Mouse (Mus musculus): ENCODE measurements around the gene Calhm4. TPM values are rescaled to one million over a fixed set of nuclear protein-coding genes. Genes with fewer than 3 reads are reported as not detected.
"Not testable (repeated sequence)": the region's sequence is repeated elsewhere in the genome, so short reads cannot be mapped to it uniquely, and the experiment has no call there.

The Calhm4 gene
- polyA plus RNA-seq, 1 experiment from 2014 or later = not detected

DNA sequence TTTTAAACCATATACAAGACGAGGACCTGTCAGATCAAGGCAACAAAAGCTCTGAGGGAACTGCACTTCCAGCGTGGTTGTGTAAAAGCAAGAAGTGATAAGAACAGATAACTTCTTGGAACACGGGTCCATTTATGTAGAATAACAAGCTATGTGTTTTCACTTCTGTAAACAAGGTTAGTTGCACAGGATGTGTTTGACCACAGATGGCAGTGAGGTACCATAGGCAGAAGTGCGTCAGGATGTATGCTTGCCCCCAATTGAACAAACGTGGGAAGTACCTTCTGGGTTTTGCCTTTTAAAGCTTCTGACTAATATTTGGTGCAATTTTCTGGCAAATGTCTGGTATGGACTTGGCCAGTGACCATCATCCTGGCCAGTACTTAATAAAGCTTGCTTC is 13.8 kb downstream of the Calhm4 start:
- H3K79me2 ChIP-seq (ENCODE audit: inconsistent target) = no peaks in the 10 kb centered on the region
- 45% methylated on average over 5 of the region's 5 CpGs for WGBS (ENCODE audit: missing documents)

DNA sequence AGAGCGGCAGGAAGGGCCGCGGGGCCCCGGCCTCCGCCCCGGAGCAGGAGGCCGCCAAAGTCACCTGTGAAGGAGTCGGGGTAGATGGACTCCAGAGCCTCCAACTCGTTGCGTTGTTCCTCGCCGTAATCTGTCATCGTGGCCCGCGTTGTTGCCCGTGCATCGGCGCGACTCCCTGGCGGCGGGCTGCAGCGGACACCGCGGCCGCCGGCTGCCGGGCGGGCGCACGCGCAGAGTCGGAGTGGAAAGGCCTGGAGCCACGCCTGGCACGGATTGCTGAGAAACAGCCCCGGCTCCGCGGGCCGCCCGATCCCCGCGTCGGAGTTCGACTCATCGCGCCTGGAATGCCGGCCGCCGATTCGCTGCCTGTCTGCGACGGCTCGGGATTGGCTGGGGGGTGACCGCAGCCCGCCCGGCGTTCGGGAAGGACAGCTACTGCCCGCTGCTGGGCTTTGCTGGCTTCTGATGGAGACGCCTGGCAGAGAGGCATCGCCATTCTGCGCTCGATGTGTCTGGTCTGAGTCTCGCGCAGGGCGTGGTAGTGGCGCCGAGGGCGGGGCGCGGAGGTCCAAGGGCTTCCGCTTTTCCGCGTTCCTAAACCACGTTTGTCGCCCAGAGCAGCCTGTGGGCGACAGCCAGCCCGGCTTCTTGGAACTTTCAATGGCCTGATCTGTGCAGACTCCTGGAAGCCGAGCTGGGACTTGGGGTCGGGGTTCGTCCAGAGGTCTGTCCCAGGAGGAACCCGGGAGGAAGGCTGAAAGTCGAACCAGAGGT is 24.6 kb downstream of the Calhm4 start, which contains the start of gene Rwdd1:
Rwdd1 (minus strand) TSS at position 323 of the 774 bp plus-strand sequence.
- H3K79me2 ChIP-seq (ENCODE audit: inconsistent target) = peaks cover 43% of the 10 kb centered on the region
- peak within 1 kb of the TSS; percentile 77 for H3K27ac ChIP-seq
- H3K4me3 ChIP-seq (ENCODE audit: inconsistent target) = peak within 1 kb of the TSS; percentile 91
- no peaks in the 10 kb centered on the region for H3K36me3 ChIP-seq (ENCODE audit: inconsistent target)
- WGBS (ENCODE audit: missing documents) = under 1% methylated on average over 73 of the region's 82 CpGs

More for the DNA sequence above, 13.8 kb downstream of the Calhm4 start:
- no peak overlapping the region for H3K27ac ChIP-seq
- no peak overlapping the region for H3K4me3 ChIP-seq (ENCODE audit: inconsistent target)
- no peaks in the 10 kb centered on the region for H3K36me3 ChIP-seq (ENCODE audit: inconsistent target)

GRCm38 (mm10) chr10:34018746-34019301 is 25.3 kb downstream of the Calhm4 start:
- Histone ChIP-seq H3K36me3 (ENCODE audit: inconsistent target) (no peaks in the 10 kb centered on the region), H3K79me2 (ENCODE audit: inconsistent target) (peaks cover 50% of the 10 kb centered on the region), H3K27ac (peak overlapping the region; percentile 64), H3K4me3 (ENCODE audit: inconsistent target) (peak overlapping the region; percentile 91)
- WGBS (ENCODE audit: missing documents) = 2% methylated on average over 21 of the region's 21 CpGs

DNA sequence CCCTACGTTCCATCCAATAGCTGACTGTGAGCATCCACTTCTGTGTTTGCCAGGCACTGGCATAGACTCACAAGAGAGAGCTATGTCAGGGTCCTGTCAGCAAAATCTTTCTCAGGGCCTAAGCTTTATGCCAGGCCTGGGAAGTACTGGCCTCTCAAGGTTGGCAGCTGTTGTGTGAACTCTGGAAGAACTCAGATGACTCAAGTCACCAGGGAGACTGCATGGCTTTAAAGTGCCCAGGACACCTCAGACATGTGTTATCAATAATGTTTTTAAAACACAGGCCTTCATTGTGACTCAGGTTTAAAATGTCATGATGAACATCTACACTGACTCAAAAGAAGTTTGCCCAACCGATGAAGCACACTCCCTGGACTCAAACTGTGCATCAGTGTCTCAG is 30.9 kb downstream of the Calhm4 start:
- H3K36me3 ChIP-seq (ENCODE audit: inconsistent target) = peaks cover 12% of the 10 kb centered on the region
- no peak overlapping the region for H3K27ac ChIP-seq
- 85% methylated on average over 2 of the region's 2 CpGs for WGBS (ENCODE audit: missing documents)
- no peak overlapping the region for H3K4me3 ChIP-seq (ENCODE audit: inconsistent target)
- peaks cover 67% of the 10 kb centered on the region for H3K79me2 ChIP-seq (ENCODE audit: inconsistent target)

DNA sequence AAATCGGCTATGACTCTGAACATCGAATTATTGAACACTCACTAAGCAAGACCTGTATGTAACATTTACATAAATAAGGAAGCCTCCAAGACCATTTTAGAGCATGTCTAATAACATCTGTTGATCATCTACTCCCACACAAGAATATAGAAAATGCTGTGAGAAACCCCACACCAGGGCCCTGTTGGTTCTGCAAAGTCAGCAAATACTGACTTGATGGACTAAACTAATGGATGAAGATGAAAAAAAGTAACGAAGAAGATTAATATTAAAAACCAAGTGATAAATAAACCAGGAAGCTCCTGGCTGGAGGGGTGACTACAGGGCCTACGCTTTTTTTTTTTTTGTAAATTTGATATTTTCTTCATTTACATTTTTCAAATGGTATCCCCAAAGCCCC is 31.5 kb downstream of the Calhm4 start:
- WGBS (ENCODE audit: missing documents) = 100% methylated on average over 3 of the region's 4 CpGs
- H3K79me2 ChIP-seq (ENCODE audit: inconsistent target) = peaks cover 60% of the 10 kb centered on the region
- H3K27ac ChIP-seq = no peak overlapping the region
- H3K36me3 ChIP-seq (ENCODE audit: inconsistent target) = peaks cover 12% of the 10 kb centered on the region
- no peak overlapping the region for H3K4me3 ChIP-seq (ENCODE audit: inconsistent target)

DNA sequence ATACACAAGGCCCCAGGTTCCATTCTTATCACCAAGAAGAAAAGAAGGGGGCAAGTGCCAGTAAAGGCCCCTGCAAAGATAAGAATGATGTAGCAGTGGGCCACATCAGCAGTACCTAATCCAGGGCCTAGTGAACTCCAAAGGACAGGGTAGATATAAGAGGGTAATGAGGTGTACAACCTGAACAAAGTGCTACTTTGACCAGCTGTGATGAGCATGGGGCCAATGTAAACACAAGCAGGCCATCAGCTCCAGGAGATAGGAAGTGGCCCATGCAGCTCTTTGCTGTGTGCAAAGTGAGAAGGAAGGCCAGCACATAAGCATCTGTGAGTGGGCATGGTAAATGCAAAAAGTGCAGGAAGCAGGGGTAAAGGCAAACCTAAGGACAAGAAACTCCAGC is 45.7 kb downstream of the Calhm4 start:
- Histone ChIP-seq H3K27ac (no peak overlapping the region), H3K79me2 (ENCODE audit: inconsistent target) (no peaks in the 10 kb centered on the region), H3K4me3 (ENCODE audit: inconsistent target) (no peak overlapping the region), H3K36me3 (ENCODE audit: inconsistent target) (peaks cover 53% of the 10 kb centered on the region)

DNA sequence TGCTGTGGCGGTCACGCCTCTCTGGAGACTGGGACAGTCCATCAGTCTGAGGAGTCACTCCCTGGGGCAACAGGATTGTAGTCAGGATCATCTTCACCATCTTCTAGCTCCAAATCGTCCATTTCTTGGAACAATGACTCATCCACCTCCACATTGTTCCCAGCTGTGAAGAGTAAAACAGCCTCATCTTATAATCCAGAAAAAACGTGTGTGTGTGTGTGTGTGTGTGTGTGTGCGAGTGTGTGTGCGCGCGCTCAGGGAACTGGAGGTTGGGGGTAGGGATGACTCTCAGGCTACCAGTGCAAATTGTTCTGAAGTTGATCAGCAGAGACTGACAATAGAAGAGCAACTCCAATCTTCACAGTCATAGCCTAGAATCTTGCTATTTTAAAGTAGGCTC is 47.4 kb downstream of the Calhm4 start:
- H3K79me2 ChIP-seq (ENCODE audit: inconsistent target); H3K4me3 ChIP-seq (ENCODE audit: inconsistent target); H3K27ac ChIP-seq: not testable (repeated sequence)
- H3K36me3 ChIP-seq (ENCODE audit: inconsistent target) = peaks cover 65% of the 10 kb centered on the region
- 93% methylated on average over 5 of the region's 8 CpGs for WGBS (ENCODE audit: missing documents)

Other genes starting within 250 kb of the Calhm4 start
- gene Sult3a1, start 186.6 kb downstream of the Calhm4 start, polyA plus RNA-seq (2018) = not detected in 3 replicates
- not detected in 3 replicates for gene Rsph4a, start 139.2 kb downstream of the Calhm4 start, polyA plus RNA-seq (2018)
- 17.3 to 42.8 TPM (median 20.3 TPM) in 3 replicates for gene Zup1, start 93.0 kb downstream of the Calhm4 start, polyA plus RNA-seq (2018)
- gene Rwdd1, start 24.7 kb downstream of the Calhm4 start, polyA plus RNA-seq (2018) = 67.1 to 157 TPM (median 111 TPM) in 3 replicates
- gene Trappc3l, start 6.7 kb downstream of the Calhm4 start, polyA plus RNA-seq (2018) = not detected in 3 replicates
- 0.07 to 0.09 TPM in 2 of 3 replicates, not detected in the other for gene Calhm5, start 52.2 kb upstream of the Calhm4 start, polyA plus RNA-seq (2018)
- 7.2 to 99.9 TPM (median 13.6 TPM) in 3 replicates for gene Calhm6, start 83.7 kb upstream of the Calhm4 start, polyA plus RNA-seq (2018)
- gene Dse, start 163.4 kb upstream of the Calhm4 start, polyA plus RNA-seq (2018) = 52.7 to 100 TPM (median 77.5 TPM) in 3 replicates
- gene Tspyl1, start 237.9 kb upstream of the Calhm4 start, polyA plus RNA-seq (2018) = 38.3 to 64.8 TPM (median 43.1 TPM) in 3 replicates